Mouse (Mus musculus) kidney, postnatal 0 days (tissue): ENCODE measurements at regions not wholly inside any gene's neighbourhood (a gene's known extent, or its start where the extent isn't known, plus 50 kb on each side); places are given as distances from the start of the nearest gene placed in this dataset.
A peak's percentile ranks its signal among the peaks of the same experiment; 100 is the strongest.

Source experiments
- ATAC-seq: fragments of 200-750 bp; cut with Nextera tagmentation; replicated peaks from 2 replicates; pipeline ENCODE4 v1.8.0; 2017; ENCODE audit warnings: low read depth, moderate number of reproducible peaks, moderate TSS enrichment, moderate library complexity; ENCODE audit not compliant: low FRiP score
- DNase-seq: peaks from one replicate; pipeline ENCODE4 v3.0.0-alpha.2; 2016; ENCODE audit warnings: low spot score
- H3K27ac ChIP-seq: fragments of 300-500 bp; sonication (generic); 2 replicates; pipeline ENCODE4 v1.5.1; 2014; ENCODE audit warnings: mild to moderate bottlenecking
- H3K27me3 ChIP-seq: fragments of 300-500 bp; sonication (generic); 2 replicates; pipeline ENCODE4 v1.6.1; 2014; ENCODE audit warnings: low read length, mixed read lengths; ENCODE audit not compliant: insufficient read depth
- H3K36me3 ChIP-seq: fragments of 300-500 bp; sonication (generic); 2 replicates; pipeline ENCODE4 v1.6.1; 2014; ENCODE audit warnings: low read length, mixed read lengths; ENCODE audit not compliant: insufficient read depth
- H3K4me1 ChIP-seq: fragments of 300-500 bp; sonication (generic); replicated peaks from 2 replicates; pipeline ENCODE4 v1.6.1; 2014; ENCODE audit warnings: antibody characterized with exemption, low read length, mixed read lengths; ENCODE audit not compliant: insufficient read depth
- H3K4me2 ChIP-seq: fragments of 300-500 bp; sonication (generic); 2 replicates; pipeline ENCODE4 v1.6.1; 2014; ENCODE audit warnings: mild to moderate bottlenecking, low read length, moderate library complexity, mixed read lengths
- H3K4me3 ChIP-seq: fragments of 300-500 bp; sonication (generic); replicated peaks from 2 replicates; pipeline ENCODE4 v1.5.1; 2014; ENCODE audit warnings: low read depth, low read length
- H3K9ac ChIP-seq: fragments of 300-500 bp; sonication (generic); 2 replicates; pipeline ENCODE4 v1.6.1; 2014; ENCODE audit warnings: low read depth, low read length
- H3K9me3 ChIP-seq: fragments of 300-500 bp; sonication (generic); replicated peaks from 2 replicates; pipeline ENCODE4 v1.6.1; 2016; ENCODE audit warnings: low read length, inconsistent platforms, mixed read lengths
- CTCF ChIP-seq: IDR thresholded peaks from 2 replicates; pipeline ENCODE4 v1.5.1; 2016; ENCODE audit warnings: antibody characterized with exemption, low read depth, mild to moderate bottlenecking, moderate library complexity
- WGBS: fragments of 180-500 bp; shearing (Covaris S2); extraction: QIAGEN DNeasy Blood & Tissue Kit; methylation state at CpG from one replicate; pipeline ENCODE4 v1.1.7; 2014; 5-methylcytosine and 5-hydroxymethylcytosine counted together

GRCm38 (mm10) chr15:60692718-60693597, 160.6 kb downstream of the Fam84b start:
- Histone ChIP-seq H3K4me1 (no peaks in the 10 kb centered on the region), H3K9ac (no peak overlapping the region), H3K27ac (no peak overlapping the region), H3K4me2 (no peak overlapping the region), H3K4me3 (no peak overlapping the region), H3K9me3 (no peaks in the 10 kb centered on the region), H3K36me3 (no peaks in the 10 kb centered on the region), H3K27me3 (no peaks in the 10 kb centered on the region)
- WGBS = 57% methylated on average over 6 of the region's 6 CpGs
- ATAC-seq = no peak
- TF ChIP-seq CTCF = no peak
- DNase-seq = peak; percentile 50

GRCm38 (mm10) chr15:60692149-60692548, 161.4 kb downstream of the Fam84b start:
- no peaks in the 10 kb centered on the region for H3K9me3 ChIP-seq
- DNase-seq = peak; percentile 27
- no peaks in the 10 kb centered on the region for H3K36me3 ChIP-seq
- H3K27ac ChIP-seq = no peak overlapping the region
- H3K4me1 ChIP-seq = no peaks in the 10 kb centered on the region
- 33% methylated on average over 3 of the region's 3 CpGs for WGBS
- no peak overlapping the region for H3K4me2 ChIP-seq
- TF ChIP-seq CTCF = no peak
- H3K9ac ChIP-seq = no peak overlapping the region
- H3K27me3 ChIP-seq = no peaks in the 10 kb centered on the region
- no peak for ATAC-seq
- H3K4me3 ChIP-seq = no peak overlapping the region

DNA sequence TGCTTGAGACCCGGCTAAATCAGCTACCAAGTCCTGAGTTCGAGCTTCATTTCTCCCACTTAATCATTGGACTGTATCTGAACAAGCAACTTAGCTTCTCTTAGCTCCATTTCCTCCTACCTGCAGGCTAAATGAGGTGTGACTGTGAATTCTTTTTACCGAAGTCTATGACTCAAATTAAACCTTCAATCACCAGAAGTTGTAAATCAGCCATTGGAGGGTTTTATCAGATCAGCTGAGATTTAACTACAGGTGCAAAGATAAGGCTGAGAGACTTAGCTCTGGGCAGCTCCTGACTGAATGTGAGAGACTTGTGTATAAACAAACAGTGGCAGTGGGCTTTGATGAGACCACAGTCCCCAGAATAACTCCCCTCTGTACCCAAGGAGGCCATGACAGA, 176.2 kb downstream of the Fam84b start:
- Histone ChIP-seq H3K4me1 (no peaks in the 10 kb centered on the region), H3K27ac (no peak overlapping the region), H3K9ac (no peak overlapping the region), H3K36me3 (no peaks in the 10 kb centered on the region), H3K27me3 (no peaks in the 10 kb centered on the region), H3K4me3 (no peak overlapping the region), H3K9me3 (no peaks in the 10 kb centered on the region), H3K4me2 (no peak overlapping the region)
- DNase-seq (no peak), ATAC-seq (no peak)
- TF ChIP-seq CTCF = no peak
- 56% methylated on average over 3 of the region's 3 CpGs for WGBS

- 76% methylated on average over 7 of the region's 7 CpGs for WGBS
Measured at GRCm38 (mm10) chr15:60657572-60657971, 196.0 kb downstream of the Fam84b start.

DNA sequence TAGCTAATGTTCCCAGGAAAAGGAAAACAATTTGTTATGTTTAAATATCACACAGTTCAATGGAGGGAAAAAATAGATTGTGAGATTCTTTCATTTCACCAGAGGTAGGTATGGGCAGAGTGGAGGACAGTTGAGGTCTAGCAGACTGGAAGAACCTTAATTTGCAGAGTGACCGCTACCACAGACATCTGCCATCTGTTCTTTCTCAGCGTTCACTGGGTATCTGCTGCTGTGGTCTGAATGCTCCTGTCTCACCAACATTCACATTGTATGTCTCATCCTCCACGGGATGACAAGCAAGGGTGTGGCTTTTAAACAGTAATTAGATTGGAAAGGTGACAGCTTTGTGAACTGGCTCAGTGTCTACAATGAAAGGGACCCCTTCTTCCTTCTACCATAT, 198.5 kb downstream of the Fam84b start:
- 46% methylated on average over 3 of the region's 3 CpGs for WGBS
- no peak for TF ChIP-seq CTCF
- ATAC-seq (no peak), DNase-seq (peak; percentile 1)
- no peak overlapping the region for H3K9ac ChIP-seq
- no peaks in the 10 kb centered on the region for H3K27me3 ChIP-seq
- H3K27ac ChIP-seq = no peak overlapping the region
- H3K4me3 ChIP-seq = no peak overlapping the region
- H3K4me2 ChIP-seq = no peak overlapping the region
- H3K9me3 ChIP-seq = no peaks in the 10 kb centered on the region
- no peaks in the 10 kb centered on the region for H3K36me3 ChIP-seq
- no peaks in the 10 kb centered on the region for H3K4me1 ChIP-seq

More at GRCm38 (mm10) chr15:60657572-60657971, 196.0 kb downstream of the Fam84b start:
- Histone ChIP-seq H3K27me3 (no peaks in the 10 kb centered on the region), H3K9ac (no peak overlapping the region), H3K27ac (no peak overlapping the region), H3K4me3 (no peak overlapping the region), H3K4me1 (no peaks in the 10 kb centered on the region), H3K36me3 (no peaks in the 10 kb centered on the region), H3K9me3 (no peaks in the 10 kb centered on the region), H3K4me2 (no peak overlapping the region)
- no peak for DNase-seq
- TF ChIP-seq CTCF = no peak
- ATAC-seq = no peak

DNA sequence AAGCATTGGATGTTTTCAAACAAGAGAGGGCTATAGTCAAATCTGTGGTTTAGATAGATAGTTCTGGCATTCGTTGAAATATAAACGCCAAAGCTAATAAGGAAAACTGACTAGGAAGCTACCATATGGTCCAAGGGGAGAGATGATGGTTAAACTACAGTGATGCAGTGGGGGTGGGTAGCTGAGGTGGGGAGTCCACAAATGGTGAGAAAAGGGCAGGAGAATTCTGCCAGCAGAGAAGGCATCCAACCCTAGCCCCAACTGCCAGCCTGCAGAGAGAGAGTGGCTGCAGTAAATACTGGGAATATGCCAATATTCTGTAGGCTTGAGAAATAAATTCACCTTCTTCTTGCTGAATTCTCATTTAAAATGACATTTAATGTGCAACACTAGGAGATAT, 204.3 kb downstream of the Fam84b start:
- Histone ChIP-seq H3K9me3 (no peaks in the 10 kb centered on the region), H3K27ac (no peak overlapping the region), H3K4me1 (no peaks in the 10 kb centered on the region), H3K27me3 (no peaks in the 10 kb centered on the region), H3K4me3 (no peak overlapping the region), H3K36me3 (no peaks in the 10 kb centered on the region), H3K4me2 (no peak overlapping the region), H3K9ac (no peak overlapping the region)
- 95% methylated on average over 2 of the region's 2 CpGs for WGBS
- TF ChIP-seq CTCF = no peak
- no peak for DNase-seq
- no peak for ATAC-seq
